Mouse (Mus musculus) hindbrain, postnatal 0 days (tissue): ENCODE data around the gene Csk. TPM values are rescaled to one million over a fixed set of nuclear protein-coding genes. Genes with fewer than 3 reads are reported as not detected.

ENCODE experiments used
- ATAC-seq: fragments of 200-750 bp; cut with Nextera tagmentation; 2 replicates; pipeline ENCODE4 v1.8.0; 2017; ENCODE audit warnings: mild to moderate bottlenecking, moderate TSS enrichment, moderate library complexity
- DNase-seq: peaks from one replicate; pipeline ENCODE4 v3.0.0-alpha.2; 2015; ENCODE audit warnings: low spot score
- H3K27ac ChIP-seq: fragments of 300-500 bp; sonication (generic); 2 replicates; pipeline ENCODE4 v1.5.1; 2014; ENCODE audit warnings: mild to moderate bottlenecking
- H3K27me3 ChIP-seq: fragments of 300-500 bp; sonication (generic); 2 replicates; pipeline ENCODE4 v1.6.1; 2014; ENCODE audit warnings: low read length, mixed read lengths; ENCODE audit not compliant: insufficient read depth
- H3K36me3 ChIP-seq: fragments of 300-500 bp; sonication (generic); 2 replicates; pipeline ENCODE4 v1.6.1; 2014; ENCODE audit warnings: low read length, mixed read lengths; ENCODE audit not compliant: insufficient read depth
- H3K4me1 ChIP-seq: fragments of 300-500 bp; sonication (generic); 2 replicates; pipeline ENCODE4 v1.6.1; 2014; ENCODE audit warnings: antibody characterized with exemption, low read length, mixed read lengths; ENCODE audit not compliant: insufficient read depth
- H3K4me2 ChIP-seq: fragments of 300-500 bp; sonication (generic); 2 replicates; pipeline ENCODE4 v1.6.1; 2014; ENCODE audit warnings: low read depth, mild to moderate bottlenecking, low read length, moderate library complexity, mixed read lengths
- H3K4me3 ChIP-seq: fragments of 300-500 bp; sonication (generic); 2 replicates; pipeline ENCODE4 v1.5.1; 2014; ENCODE audit warnings: low read length
- H3K9ac ChIP-seq: fragments of 300-500 bp; sonication (generic); replicated peaks from 2 replicates; pipeline ENCODE4 v1.6.1; 2014; ENCODE audit warnings: mild to moderate bottlenecking, low read length, moderate library complexity, mixed read lengths
- H3K9me3 ChIP-seq: fragments of 300-500 bp; sonication (generic); 2 replicates; pipeline ENCODE4 v1.6.1; 2016; ENCODE audit warnings: low read length, mixed read lengths
- CTCF ChIP-seq: IDR thresholded peaks from 2 replicates; pipeline ENCODE4 v1.5.1; 2016; ENCODE audit warnings: antibody characterized with exemption, control low read depth, low read depth
- WGBS: fragments of 180-500 bp; shearing (Covaris S2); extraction: QIAGEN DNeasy Blood & Tissue Kit; methylation state at CpG from one replicate; pipeline ENCODE4 v1.1.7; 2014; 5-methylcytosine and 5-hydroxymethylcytosine counted together
- polyA plus RNA-seq: library from polyadenylated mRNA; unstranded; fragments of >200 nt; fragmentation: Nextera tagmentation; extraction: Ambion mirVana; gene quantifications from 2 replicates; pipeline ENCODE4 v1.2.1, GENCODE M21; 2015
- total RNA-seq: library from RNA; depleted of rRNA; stranded (reverse); fragments of >200 nt; gene quantifications from 2 replicates; pipeline ENCODE4 v1.2.3, GENCODE M21; 2014; rRNA removed

Csk gene
- total and polyA plus RNA-seq, 2 experiments from 2014 or later: 44.4 to 129 TPM

DNA sequence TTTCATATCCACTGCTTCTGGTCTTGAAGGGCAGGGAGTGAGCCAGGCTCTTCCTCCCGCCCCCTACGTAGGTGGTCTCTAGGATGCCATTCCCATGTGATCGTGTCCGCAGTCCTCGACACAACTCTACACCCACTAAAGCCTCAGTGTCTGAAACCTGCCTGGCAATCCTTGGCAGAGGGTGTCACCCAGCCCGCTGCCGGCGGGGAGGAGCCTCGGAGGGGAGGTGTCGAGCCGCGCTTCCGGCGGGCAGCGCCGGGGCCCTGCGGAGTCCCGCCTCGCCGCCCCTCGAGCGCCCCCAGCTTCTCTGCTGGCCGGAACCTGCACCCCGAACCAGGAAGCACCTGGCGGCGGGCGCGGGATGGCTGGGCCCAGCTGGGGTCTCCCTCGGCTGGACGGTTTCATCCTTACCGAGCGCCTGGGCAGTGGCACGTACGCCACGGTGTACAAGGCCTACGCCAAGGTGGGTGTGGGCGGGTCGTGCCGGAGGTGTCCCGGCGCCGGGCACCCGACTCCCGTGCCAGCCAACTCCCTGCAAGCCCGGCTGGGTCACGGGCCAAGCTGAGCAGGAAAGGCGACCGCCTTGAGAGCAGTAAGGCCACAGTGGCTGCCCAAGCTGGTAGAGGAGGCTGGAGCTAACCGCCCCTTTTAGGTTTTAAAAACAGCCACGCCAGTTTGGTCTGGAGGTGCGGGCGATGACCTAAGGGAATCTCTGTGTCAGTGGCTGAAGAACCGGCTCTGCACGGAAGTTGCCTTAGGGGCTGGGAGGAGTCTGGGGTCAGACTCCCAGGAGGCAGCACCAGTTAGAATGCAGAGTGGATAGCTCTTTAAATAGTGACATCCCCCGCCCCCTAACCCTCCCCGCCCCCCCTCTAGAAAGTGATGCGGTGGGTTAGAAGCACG, 64.0 kb downstream of the Csk start, which contains the start of gene Ulk3:
TSS of gene Ulk3 (plus strand) at position 229 of the 903 bp plus-strand sequence.
- H3K9me3 ChIP-seq: no peaks in the 10 kb centered on the region

GRCm38 (mm10) chr9:57584991-57585390, 68.4 kb downstream of the Csk start:
- Histone ChIP-seq H3K4me3 (no peak overlapping the region), H3K27ac (no peak overlapping the region), H3K4me2 (no peak overlapping the region), H3K4me1 (peaks cover 3% of the 10 kb centered on the region; the same call in 1 of the 2 replicates), H3K27me3 (no peaks in the 10 kb centered on the region), H3K36me3 (peaks cover 53% of the 10 kb centered on the region), H3K9me3 (no peaks in the 10 kb centered on the region), H3K9ac (no peak overlapping the region)
- no peak for TF ChIP-seq CTCF
- WGBS: 82% methylated on average over 3 of the region's 3 CpGs
- ATAC-seq (no peak), DNase-seq (no peak)

More for the DNA sequence above, 64.0 kb downstream of the Csk start, which contains the start of gene Ulk3:
- peak within 1 kb of the TSS; percentile 76 for H3K4me3 ChIP-seq
- WGBS: under 1% methylated on average over 58 of the region's 58 CpGs
- peaks cover 7% of the 10 kb centered on the region; the same call in 1 of the 2 replicates for H3K4me1 ChIP-seq
- peak within 1 kb of the TSS; percentile 80 for H3K27ac ChIP-seq
- H3K27me3 ChIP-seq: no peaks in the 10 kb centered on the region
- H3K9ac ChIP-seq: peak within 1 kb of the TSS; percentile 80
- H3K4me2 ChIP-seq: peak within 1 kb of the TSS; percentile 94
- TF ChIP-seq CTCF: peak; percentile 36
- peaks cover 19% of the 10 kb centered on the region; the same call in 1 of the 2 replicates for H3K36me3 ChIP-seq
- ATAC-seq (peak; percentile 77), DNase-seq (peak; percentile 82)

GRCm38 (mm10) chr9:57577144-57577849, 76.1 kb downstream of the Csk start:
- H3K36me3 ChIP-seq: peaks cover 51% of the 10 kb centered on the region
- H3K9me3 ChIP-seq: no peaks in the 10 kb centered on the region
- no peak overlapping the region for H3K27ac ChIP-seq
- no peaks in the 10 kb centered on the region for H3K4me1 ChIP-seq
- H3K4me2 ChIP-seq: no peak overlapping the region
- H3K27me3 ChIP-seq: no peaks in the 10 kb centered on the region
- no peak for TF ChIP-seq CTCF
- ATAC-seq: no peak
- DNase-seq: no peak
- H3K9ac ChIP-seq: no peak overlapping the region
- H3K4me3 ChIP-seq: no peak overlapping the region
- 84% methylated on average over 6 of the region's 6 CpGs for WGBS

Other genes with a start within 250 kb of the Csk start
- gene Ppcdc, start 213.5 kb downstream of the Csk start, total RNA-seq: 16.6 and 25.8 TPM in 2 replicates
- 16.5 and 19.3 TPM in 2 replicates for gene Ppcdc, start 213.5 kb downstream of the Csk start, polyA plus RNA-seq
- 366 and 375 TPM in 2 replicates for gene Scamp5, start 185.6 kb downstream of the Csk start, total RNA-seq
- gene Scamp5, start 185.6 kb downstream of the Csk start, polyA plus RNA-seq: 154 and 163 TPM in 2 replicates
- gene Rpp25, start 149.6 kb downstream of the Csk start, total RNA-seq: 11.7 and 19.6 TPM in 2 replicates
- gene Rpp25, start 149.6 kb downstream of the Csk start, polyA plus RNA-seq: 15.2 and 17.0 TPM in 2 replicates
- 212 and 237 TPM in 2 replicates for gene Cox5a, start 132.4 kb downstream of the Csk start, total RNA-seq
- 1,238 and 1,244 TPM in 2 replicates for gene Cox5a, start 132.4 kb downstream of the Csk start, polyA plus RNA-seq
- gene Fam219b, start 116.1 kb downstream of the Csk start, total RNA-seq: 14.6 and 21.5 TPM in 2 replicates
- 22.2 and 23.2 TPM in 2 replicates for gene Fam219b, start 116.1 kb downstream of the Csk start, polyA plus RNA-seq
- 67.9 and 78.6 TPM in 2 replicates for gene Mpi, start 100.9 kb downstream of the Csk start, total RNA-seq
- 61.5 and 64.6 TPM in 2 replicates for gene Mpi, start 100.9 kb downstream of the Csk start, polyA plus RNA-seq
- 50.5 and 53.1 TPM in 2 replicates for gene Scamp2, start 92.7 kb downstream of the Csk start, total RNA-seq
- 47.4 and 49.3 TPM in 2 replicates for gene Scamp2, start 92.7 kb downstream of the Csk start, polyA plus RNA-seq
- 21.1 and 27.3 TPM in 2 replicates for gene Ulk3, start 64.2 kb downstream of the Csk start, total RNA-seq
- gene Ulk3, start 64.2 kb downstream of the Csk start, polyA plus RNA-seq: 18.5 and 21.0 TPM in 2 replicates
- gene Cplx3, start 47.4 kb downstream of the Csk start, total RNA-seq: 0.10 TPM in 1 of 2 replicates, not detected in the other
- gene Cplx3, start 47.4 kb downstream of the Csk start, polyA plus RNA-seq: 0.79 and 1.2 TPM in 2 replicates
- gene Lman1l, start 32.9 kb downstream of the Csk start, total RNA-seq: not detected in 2 replicates
- gene Lman1l, start 32.9 kb downstream of the Csk start, polyA plus RNA-seq: not detected in 2 replicates
- gene Cyp1a2, start 30.1 kb upstream of the Csk start, total RNA-seq: not detected in 2 replicates
- gene Cyp1a2, start 30.1 kb upstream of the Csk start, polyA plus RNA-seq: not detected in 2 replicates
- gene Cyp1a1, start 34.3 kb upstream of the Csk start, total RNA-seq: 0.05 and 0.07 TPM in 2 replicates
- gene Cyp1a1, start 34.3 kb upstream of the Csk start, polyA plus RNA-seq: 0.10 and 0.24 TPM in 2 replicates
- gene Edc3, start 54.9 kb upstream of the Csk start, total RNA-seq: 10.2 and 10.3 TPM in 2 replicates
- gene Edc3, start 54.9 kb upstream of the Csk start, polyA plus RNA-seq: 23.2 and 25.4 TPM in 2 replicates
- 76.3 and 83.7 TPM in 2 replicates for gene Clk3, start 112.2 kb upstream of the Csk start, total RNA-seq
- gene Clk3, start 112.2 kb upstream of the Csk start, polyA plus RNA-seq: 48.8 and 52.7 TPM in 2 replicates
- 7.7 TPM in 2 replicates for gene Arid3b, start 183.2 kb upstream of the Csk start, total RNA-seq
- gene Arid3b, start 183.2 kb upstream of the Csk start, polyA plus RNA-seq: 4.3 and 4.4 TPM in 2 replicates